Mouse (Mus musculus): Measurements from ENCODE around the gene Gopc. TPM values are rescaled to one million over a fixed set of nuclear protein-coding genes. Genes with fewer than 3 reads are reported as not detected.
A peak's percentile ranks its signal among the peaks of the same experiment; 100 is the strongest.

Gopc gene
- polyA plus RNA-seq, 1 experiment from 2014 or later = 15.9 TPM

- H3K27me3 ChIP-seq (ENCODE audit: control insufficient read depth, insufficient read depth, low read length) = no peaks in the 10 kb centered on the region
- H3K9me3 ChIP-seq (replicated peaks; ENCODE audit: control insufficient read depth, low read length) = no peaks in the 10 kb centered on the region
- peak overlapping the region; percentile 69 for H3K4me3 ChIP-seq (ENCODE audit: low read depth, low read length)
- no peaks in the 10 kb centered on the region for H3K36me3 ChIP-seq (ENCODE audit: control insufficient read depth, insufficient read depth, low read length)
- H3K27ac ChIP-seq (ENCODE audit: low read depth, low read length) = peak overlapping the region; percentile 74
- H3K4me1 ChIP-seq (ENCODE audit: control insufficient read depth, insufficient read depth, low read length) = peaks cover 7% of the 10 kb centered on the region; the same call in 1 of the 2 replicates
- peak overlapping the region; percentile 82 for H3K9ac ChIP-seq (ENCODE audit: low read depth, low read length)
- ATAC-seq (replicated peaks; ENCODE audit: insufficient number of reproducible peaks, low FRiP score, low TSS enrichment) = peak; percentile 36
- H3K4me2 ChIP-seq = peak overlapping the region; percentile 84
- WGBS (ENCODE audit: insufficient replicate concordance) = 0% methylated on average over 19 of the region's 19 CpGs
Measured at GRCm38 (mm10) chr10:52381321-52381801, 563 bp downstream of the Gopc start.

DNA sequence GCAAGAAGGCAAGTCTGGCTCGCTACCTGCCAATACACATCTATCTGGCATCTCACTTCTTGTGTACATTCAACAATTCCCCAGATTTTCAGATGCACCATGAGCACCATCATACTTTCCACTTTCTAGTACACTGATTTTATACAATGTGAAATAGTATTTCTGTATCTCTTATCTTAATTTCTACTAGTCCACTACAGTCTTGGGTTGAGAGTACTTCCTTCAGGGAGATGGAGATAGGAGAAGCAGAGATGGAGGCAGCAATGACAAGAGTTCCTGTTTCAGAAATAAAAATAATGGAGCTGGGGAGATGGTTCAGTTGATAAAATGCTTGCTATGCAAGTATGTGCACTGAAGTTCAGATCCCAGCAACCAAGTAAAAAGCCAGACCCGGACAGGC is 4.1 kb downstream of the Gopc start:
- WGBS (ENCODE audit: insufficient replicate concordance) = 93% methylated on average over 2 of the region's 2 CpGs

DNA sequence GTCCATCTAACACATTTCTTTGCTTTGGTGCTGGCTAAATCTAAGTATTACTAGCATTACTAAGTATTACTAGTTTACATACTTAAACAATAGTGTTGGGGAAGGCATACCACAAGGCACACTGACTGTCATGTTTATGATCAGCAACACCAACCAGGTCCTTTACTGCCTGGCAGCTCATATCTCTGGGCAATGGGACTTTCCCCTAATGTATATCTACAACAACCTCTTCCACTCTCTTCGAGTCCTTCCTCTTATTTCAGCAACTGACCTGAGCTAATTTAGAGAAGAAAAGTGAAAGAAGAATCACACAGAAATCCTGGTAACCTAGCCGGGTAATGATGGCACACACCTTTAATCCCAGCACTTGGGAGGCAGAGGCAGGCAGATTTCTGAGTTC is 5.5 kb downstream of the Gopc start:
- peaks cover 2% of the 10 kb centered on the region; the same call in 1 of the 2 replicates for H3K4me1 ChIP-seq (ENCODE audit: control insufficient read depth, insufficient read depth, low read length)
- H3K36me3 ChIP-seq (ENCODE audit: control insufficient read depth, insufficient read depth, low read length) = no peaks in the 10 kb centered on the region
- no peak overlapping the region for H3K9ac ChIP-seq (ENCODE audit: low read depth, low read length)
- ATAC-seq (replicated peaks; ENCODE audit: insufficient number of reproducible peaks, low FRiP score, low TSS enrichment) = no peak
- H3K9me3 ChIP-seq (replicated peaks; ENCODE audit: control insufficient read depth, low read length) = no peaks in the 10 kb centered on the region
- no peaks in the 10 kb centered on the region for H3K27me3 ChIP-seq (ENCODE audit: control insufficient read depth, insufficient read depth, low read length)
- no peak overlapping the region for H3K4me3 ChIP-seq (ENCODE audit: low read depth, low read length)
- H3K4me2 ChIP-seq = no peak overlapping the region
- H3K27ac ChIP-seq (ENCODE audit: low read depth, low read length) = no peak overlapping the region
- WGBS (ENCODE audit: insufficient replicate concordance) = 82% methylated on average over 2 of the region's 2 CpGs

More for the DNA sequence above, 4.1 kb downstream of the Gopc start:
- Histone ChIP-seq H3K4me2 (no peak overlapping the region), H3K27ac (ENCODE audit: low read depth, low read length) (no peak overlapping the region), H3K27me3 (ENCODE audit: control insufficient read depth, insufficient read depth, low read length) (no peaks in the 10 kb centered on the region), H3K9me3 (replicated peaks; ENCODE audit: control insufficient read depth, low read length) (no peaks in the 10 kb centered on the region), H3K4me3 (ENCODE audit: low read depth, low read length) (no peak overlapping the region), H3K4me1 (ENCODE audit: control insufficient read depth, insufficient read depth, low read length) (peaks cover 4% of the 10 kb centered on the region; the same call in 1 of the 2 replicates), H3K36me3 (ENCODE audit: control insufficient read depth, insufficient read depth, low read length) (no peaks in the 10 kb centered on the region), H3K9ac (ENCODE audit: low read depth, low read length) (no peak overlapping the region)
- no peak for ATAC-seq (replicated peaks; ENCODE audit: insufficient number of reproducible peaks, low FRiP score, low TSS enrichment)

GRCm38 (mm10) chr10:52374651-52375050 is 7.3 kb downstream of the Gopc start:
- no peak for ATAC-seq (replicated peaks; ENCODE audit: insufficient number of reproducible peaks, low FRiP score, low TSS enrichment)
- no peak overlapping the region for H3K27ac ChIP-seq (ENCODE audit: low read depth, low read length)

DNA sequence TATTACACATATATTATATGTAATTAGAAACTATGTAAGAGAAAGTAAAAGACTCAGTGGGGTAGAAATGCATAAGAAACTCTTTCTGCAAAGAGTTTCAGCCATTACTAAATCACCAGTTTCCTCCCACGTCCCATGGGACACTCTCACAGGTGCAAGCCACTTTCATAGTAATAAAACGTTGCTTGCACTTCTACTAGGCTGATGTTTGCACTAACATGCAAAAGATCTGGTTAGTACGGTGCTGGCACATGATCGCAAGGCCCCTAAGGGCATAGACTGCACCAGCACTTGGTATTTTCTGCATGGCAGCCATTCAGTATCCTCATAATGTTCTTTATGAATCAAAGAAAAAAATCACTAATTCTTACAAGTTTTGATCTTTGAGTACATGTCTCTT is 8.1 kb downstream of the Gopc start:
- H3K4me2 ChIP-seq = no peak overlapping the region
- no peaks in the 10 kb centered on the region for H3K4me1 ChIP-seq (ENCODE audit: control insufficient read depth, insufficient read depth, low read length)
- H3K27me3 ChIP-seq (ENCODE audit: control insufficient read depth, insufficient read depth, low read length) = no peaks in the 10 kb centered on the region
- no peak overlapping the region for H3K9ac ChIP-seq (ENCODE audit: low read depth, low read length)
- H3K27ac ChIP-seq (ENCODE audit: low read depth, low read length) = no peak overlapping the region
- no peaks in the 10 kb centered on the region for H3K36me3 ChIP-seq (ENCODE audit: control insufficient read depth, insufficient read depth, low read length)
- no peak overlapping the region for H3K4me3 ChIP-seq (ENCODE audit: low read depth, low read length)
- 88% methylated on average over 4 of the region's 4 CpGs for WGBS (ENCODE audit: insufficient replicate concordance)
- ATAC-seq (replicated peaks; ENCODE audit: insufficient number of reproducible peaks, low FRiP score, low TSS enrichment) = no peak
- no peaks in the 10 kb centered on the region for H3K9me3 ChIP-seq (replicated peaks; ENCODE audit: control insufficient read depth, low read length)

More at GRCm38 (mm10) chr10:52374651-52375050, 7.3 kb downstream of the Gopc start:
- Histone ChIP-seq H3K4me2 (no peak overlapping the region), H3K4me1 (ENCODE audit: control insufficient read depth, insufficient read depth, low read length) (peaks cover 2% of the 10 kb centered on the region; the same call in 1 of the 2 replicates), H3K27me3 (ENCODE audit: control insufficient read depth, insufficient read depth, low read length) (no peaks in the 10 kb centered on the region), H3K9ac (ENCODE audit: low read depth, low read length) (no peak overlapping the region), H3K9me3 (replicated peaks; ENCODE audit: control insufficient read depth, low read length) (no peaks in the 10 kb centered on the region), H3K4me3 (ENCODE audit: low read depth, low read length) (no peak overlapping the region), H3K36me3 (ENCODE audit: control insufficient read depth, insufficient read depth, low read length) (no peaks in the 10 kb centered on the region)

- H3K4me1 ChIP-seq (ENCODE audit: control insufficient read depth, insufficient read depth, low read length) = no peaks in the 10 kb centered on the region
- 75% methylated on average over 4 of the region's 4 CpGs for WGBS (ENCODE audit: insufficient replicate concordance)
- no peak overlapping the region for H3K4me3 ChIP-seq (ENCODE audit: low read depth, low read length)
- no peak for ATAC-seq (replicated peaks; ENCODE audit: insufficient number of reproducible peaks, low FRiP score, low TSS enrichment)
- H3K27ac ChIP-seq (ENCODE audit: low read depth, low read length) = no peak overlapping the region
- no peak overlapping the region for H3K9ac ChIP-seq (ENCODE audit: low read depth, low read length)
- no peaks in the 10 kb centered on the region for H3K27me3 ChIP-seq (ENCODE audit: control insufficient read depth, insufficient read depth, low read length)
- no peaks in the 10 kb centered on the region for H3K36me3 ChIP-seq (ENCODE audit: control insufficient read depth, insufficient read depth, low read length)
- H3K4me2 ChIP-seq = no peak overlapping the region
- H3K9me3 ChIP-seq (replicated peaks; ENCODE audit: control insufficient read depth, low read length) = no peaks in the 10 kb centered on the region
Measured at GRCm38 (mm10) chr10:52368376-52368775, 13.5 kb downstream of the Gopc start.

DNA sequence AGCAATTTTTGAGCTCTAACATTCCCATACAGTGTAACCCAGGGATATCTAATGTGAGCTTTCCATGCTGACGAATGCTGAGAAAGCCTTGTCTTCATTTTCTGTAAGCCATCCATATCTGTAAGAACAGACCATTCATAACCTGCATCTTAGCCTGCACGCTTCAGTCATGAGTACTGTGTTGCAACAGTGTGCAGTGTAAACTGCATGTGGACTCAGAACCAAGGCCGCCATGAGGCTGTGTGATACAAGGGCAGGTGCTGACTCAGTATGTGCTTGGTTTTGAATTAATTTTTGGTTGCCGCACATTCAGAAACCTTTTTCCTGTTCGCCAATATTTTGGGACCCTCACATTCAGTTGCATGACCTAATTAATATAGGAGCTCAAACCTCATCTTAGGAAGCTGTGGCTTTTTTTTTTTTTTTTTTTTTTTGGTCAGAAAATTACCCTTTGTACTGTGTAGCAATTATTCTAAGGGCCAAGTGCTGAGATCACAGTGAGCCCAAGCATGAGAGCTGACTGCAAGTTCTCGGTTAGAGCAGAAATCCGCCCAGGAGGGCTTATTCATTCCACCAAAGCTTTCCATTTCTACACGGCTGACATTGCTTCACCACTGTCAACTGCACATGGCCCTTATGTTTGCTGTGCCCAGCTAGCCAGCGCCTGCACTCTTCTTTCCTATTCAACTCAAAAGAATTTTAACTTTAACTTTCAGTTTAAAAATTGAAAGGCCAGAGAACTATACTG is 20.9 kb downstream of the Gopc start:
- no peak for ATAC-seq (replicated peaks; ENCODE audit: insufficient number of reproducible peaks, low FRiP score, low TSS enrichment)
- no peak overlapping the region for H3K4me2 ChIP-seq
- H3K9me3 ChIP-seq (replicated peaks; ENCODE audit: control insufficient read depth, low read length) = no peaks in the 10 kb centered on the region
- no peaks in the 10 kb centered on the region for H3K27me3 ChIP-seq (ENCODE audit: control insufficient read depth, insufficient read depth, low read length)
- no peaks in the 10 kb centered on the region for H3K36me3 ChIP-seq (ENCODE audit: control insufficient read depth, insufficient read depth, low read length)
- no peak overlapping the region for H3K27ac ChIP-seq (ENCODE audit: low read depth, low read length)
- H3K4me3 ChIP-seq (ENCODE audit: low read depth, low read length) = no peak overlapping the region
- H3K4me1 ChIP-seq (ENCODE audit: control insufficient read depth, insufficient read depth, low read length) = no peaks in the 10 kb centered on the region
- 92% methylated on average over 9 of the region's 9 CpGs for WGBS (ENCODE audit: insufficient replicate concordance)
- no peak overlapping the region for H3K9ac ChIP-seq (ENCODE audit: low read depth, low read length)

- WGBS (ENCODE audit: insufficient replicate concordance) = 95% methylated on average over 4 of the region's 4 CpGs
- H3K36me3 ChIP-seq (ENCODE audit: control insufficient read depth, insufficient read depth, low read length) = no peaks in the 10 kb centered on the region
- no peaks in the 10 kb centered on the region for H3K27me3 ChIP-seq (ENCODE audit: control insufficient read depth, insufficient read depth, low read length)
- H3K4me1 ChIP-seq (ENCODE audit: control insufficient read depth, insufficient read depth, low read length) = no peaks in the 10 kb centered on the region
- H3K9ac ChIP-seq (ENCODE audit: low read depth, low read length) = no peak overlapping the region
- no peak overlapping the region for H3K27ac ChIP-seq (ENCODE audit: low read depth, low read length)
- ATAC-seq (replicated peaks; ENCODE audit: insufficient number of reproducible peaks, low FRiP score, low TSS enrichment) = no peak
- no peak overlapping the region for H3K4me2 ChIP-seq
- no peaks in the 10 kb centered on the region for H3K9me3 ChIP-seq (replicated peaks; ENCODE audit: control insufficient read depth, low read length)
- no peak overlapping the region for H3K4me3 ChIP-seq (ENCODE audit: low read depth, low read length)
Measured at GRCm38 (mm10) chr10:52360241-52360735, 21.6 kb downstream of the Gopc start.

DNA sequence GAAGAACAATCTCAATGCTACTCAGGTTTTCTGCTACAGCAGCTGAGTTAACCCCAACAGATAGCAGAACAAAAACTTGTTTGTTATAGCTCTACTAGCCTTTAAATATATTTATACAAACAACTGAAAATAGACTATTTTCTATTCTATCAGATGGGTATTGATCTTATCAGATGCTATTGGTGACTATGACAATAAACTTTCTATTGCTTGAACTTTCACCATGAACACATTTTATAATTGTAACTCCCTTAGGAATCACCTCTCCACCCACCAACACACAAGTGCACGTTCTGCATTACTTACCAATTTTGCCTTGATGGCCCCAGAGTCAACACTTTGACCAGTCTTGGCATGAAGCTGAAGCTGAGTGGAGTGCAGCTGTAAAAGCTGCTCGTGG is 23.5 kb downstream of the Gopc start, which contains the start of gene Gm26741:
Gene Gm26741, plus strand, starts transcription at position 301 of the 400 bp plus-strand sequence.
- H3K27me3 ChIP-seq (ENCODE audit: control insufficient read depth, insufficient read depth, low read length) = no peaks in the 10 kb centered on the region
- H3K4me3 ChIP-seq (ENCODE audit: low read depth, low read length) = no peak within 1 kb of the TSS
- ATAC-seq (replicated peaks; ENCODE audit: insufficient number of reproducible peaks, low FRiP score, low TSS enrichment) = no peak
- H3K9ac ChIP-seq (ENCODE audit: low read depth, low read length) = no peak within 1 kb of the TSS
- H3K4me1 ChIP-seq (ENCODE audit: control insufficient read depth, insufficient read depth, low read length) = no peaks in the 10 kb centered on the region
- H3K36me3 ChIP-seq (ENCODE audit: control insufficient read depth, insufficient read depth, low read length) = no peaks in the 10 kb centered on the region
- no peaks in the 10 kb centered on the region for H3K9me3 ChIP-seq (replicated peaks; ENCODE audit: control insufficient read depth, low read length)
- H3K4me2 ChIP-seq = no peak within 1 kb of the TSS
- H3K27ac ChIP-seq (ENCODE audit: low read depth, low read length) = no peak within 1 kb of the TSS
- WGBS (ENCODE audit: insufficient replicate concordance) = 84% methylated on average over 2 of the region's 2 CpGs

Measured in heart, embryonic 11.5 days (tissue).